Comparison of ENCODE assay signal across 22 mouse cellular contexts in genomic region chr16:14297746-14298145, GRCm38 (mm10). TPM values are rescaled to one million over a fixed set of nuclear protein-coding genes. Genes with fewer than 3 reads are reported as not detected.
DNase-seq lines count a peak whose midpoint lies in the region; ATAC-seq and TF ChIP-seq lines count a peak whose summit lies in the region.
"Had no signal": no experiment of that assay in that cellular context is flagged by ENCODE, and none has a peak within 500 bp of the region (broad histone marks: within the 10 kb centered on the region; RNA-seq: fewer than 3 reads in every experiment).

No protein-coding gene starts in this region.

- no peaks in the 10 kb centered on the region for H3K9me3 ChIP-seq in forebrain, embryonic 15.5 days
- no peaks in the 10 kb centered on the region for H3K9me3 ChIP-seq in forebrain, embryonic 14.5 days (replicated peaks; ENCODE audit: control insufficient read depth, low read length)
- no peaks in the 10 kb centered on the region for H3K9me3 ChIP-seq in midbrain, embryonic 11.5 days (ENCODE audit: control insufficient read depth, low read length)
- no peaks in the 10 kb centered on the region for H3K9me3 ChIP-seq in midbrain, postnatal 0 days (ENCODE audit: low read length)
- no peaks in the 10 kb centered on the region for H3K9me3 ChIP-seq in liver, postnatal 0 days (ENCODE audit: low read length)
- H3K9me3 ChIP-seq: embryonic facial prominence, embryonic 12.5 days; G1E; heart, embryonic 10.5 days; hindbrain, embryonic 13.5 days had no signal

- no peak for TF ChIP-seq EP300 in liver, postnatal 0 days (IDR thresholded peaks at IDR 0.05; ENCODE audit: low read depth)

- H3K4me3 ChIP-seq in forebrain, embryonic 15.5 days: no peak overlapping the region
- no peak overlapping the region for H3K4me3 ChIP-seq in forebrain, embryonic 14.5 days (ENCODE audit: low read depth, low read length)
- no peak overlapping the region for H3K4me3 ChIP-seq in layer of hippocampus, adult 2 months
- no peak overlapping the region for H3K4me3 ChIP-seq in midbrain, embryonic 11.5 days (ENCODE audit: low read depth, low read length)
- no peak overlapping the region for H3K4me3 ChIP-seq in midbrain, postnatal 0 days (ENCODE audit: low read depth, low read length)
- no peak overlapping the region for H3K4me3 ChIP-seq in liver, postnatal 0 days (ENCODE audit: low read depth, low read length)
- H3K4me3 ChIP-seq: embryonic facial prominence, embryonic 12.5 days; heart, embryonic 10.5 days; hindbrain, embryonic 13.5 days had no signal

- H3K9ac ChIP-seq in forebrain, embryonic 15.5 days (replicated peaks): no peak overlapping the region
- H3K9ac ChIP-seq in forebrain, embryonic 14.5 days (ENCODE audit: low read length): no peak overlapping the region
- no peak overlapping the region for H3K9ac ChIP-seq in midbrain, embryonic 11.5 days (ENCODE audit: low read length)
- no peak overlapping the region for H3K9ac ChIP-seq in midbrain, postnatal 0 days (replicated peaks; ENCODE audit: low read length, poor library complexity, severe bottlenecking)
- H3K9ac ChIP-seq in liver, postnatal 0 days (replicated peaks): no peak overlapping the region
- H3K9ac ChIP-seq: embryonic facial prominence, embryonic 12.5 days; hindbrain, embryonic 13.5 days had no signal

- ATAC-seq in forebrain, embryonic 15.5 days (replicated peaks): no peak
- no peak for ATAC-seq in forebrain, embryonic 14.5 days
- ATAC-seq in midbrain, embryonic 11.5 days (ENCODE audit: low FRiP score): no peak
- no peak for ATAC-seq in midbrain, postnatal 0 days (ENCODE audit: low FRiP score)
- ATAC-seq in liver, postnatal 0 days: no peak
- ATAC-seq: CD4-positive, CD25-positive, alpha-beta regulatory T cell, adult 4 months had no signal

- 89% methylated on average over 4 of the region's 4 CpGs for WGBS in forebrain, embryonic 15.5 days
- 92% methylated on average over 4 of the region's 4 CpGs for WGBS in forebrain, embryonic 14.5 days
- WGBS in midbrain, embryonic 11.5 days: 91% methylated on average over 4 of the region's 4 CpGs
- WGBS in midbrain, postnatal 0 days: 89% methylated on average over 4 of the region's 4 CpGs
- WGBS in liver, postnatal 0 days (ENCODE audit: insufficient replicate concordance): 91% methylated on average over 4 of the region's 4 CpGs

- peaks cover 32% of the 10 kb centered on the region for H3K36me3 ChIP-seq in forebrain, embryonic 15.5 days
- peaks cover 43% of the 10 kb centered on the region for H3K36me3 ChIP-seq in forebrain, embryonic 14.5 days (ENCODE audit: control insufficient read depth, insufficient read depth, low read length)
- peaks cover 11% of the 10 kb centered on the region; the same call in 1 of the 2 replicates for H3K36me3 ChIP-seq in midbrain, embryonic 11.5 days (ENCODE audit: control insufficient read depth, insufficient read depth, low read length)
- peaks cover 11% of the 10 kb centered on the region; the same call in 1 of the 2 replicates for H3K36me3 ChIP-seq in midbrain, postnatal 0 days (ENCODE audit: insufficient read depth, low read length)
- peaks cover 22% of the 10 kb centered on the region for H3K36me3 ChIP-seq in liver, postnatal 0 days (replicated peaks; ENCODE audit: insufficient read depth, low read length)

- no peaks in the 10 kb centered on the region; the same call in 1 of the 2 replicates for H3K27me3 ChIP-seq in forebrain, embryonic 15.5 days
- H3K27me3 ChIP-seq in forebrain, embryonic 14.5 days (replicated peaks; ENCODE audit: control insufficient read depth, insufficient read depth, low read length): no peaks in the 10 kb centered on the region
- peaks cover 1% of the 10 kb centered on the region for H3K27me3 ChIP-seq in midbrain, embryonic 11.5 days (ENCODE audit: control insufficient read depth, insufficient read depth, low read length)
- peaks cover 2% of the 10 kb centered on the region; the same call in 1 of the 2 replicates for H3K27me3 ChIP-seq in midbrain, postnatal 0 days (ENCODE audit: insufficient read depth, low read length)
- peaks cover 3% of the 10 kb centered on the region; the same call in 1 of the 2 replicates for H3K27me3 ChIP-seq in liver, postnatal 0 days (ENCODE audit: insufficient read depth, low read length)

- no peak overlapping the region for H3K4me2 ChIP-seq in forebrain, embryonic 15.5 days (replicated peaks)
- no peak overlapping the region for H3K4me2 ChIP-seq in forebrain, embryonic 14.5 days (ENCODE audit: low read length)
- H3K4me2 ChIP-seq in midbrain, embryonic 11.5 days: no peak overlapping the region
- no peak overlapping the region for H3K4me2 ChIP-seq in midbrain, postnatal 0 days (ENCODE audit: low read depth, low read length, poor library complexity, severe bottlenecking)
- H3K4me2 ChIP-seq in liver, postnatal 0 days (ENCODE audit: low read depth, low read length): no peak overlapping the region
- H3K4me2 ChIP-seq: embryonic facial prominence, embryonic 12.5 days; hindbrain, embryonic 13.5 days had no signal

- peaks cover 3% of the 10 kb centered on the region for H3K4me1 ChIP-seq in forebrain, embryonic 15.5 days
- H3K4me1 ChIP-seq in forebrain, embryonic 14.5 days (ENCODE audit: control insufficient read depth, insufficient read depth, low read length): 0 out of 2 replicates have a peak, but pooled peaks cover 1% of the 10 kb centered on the region
- H3K4me1 ChIP-seq in midbrain, embryonic 11.5 days (ENCODE audit: control insufficient read depth, insufficient read depth, low read length): no peaks in the 10 kb centered on the region
- H3K4me1 ChIP-seq in midbrain, postnatal 0 days (ENCODE audit: insufficient read depth, low read length): no peaks in the 10 kb centered on the region
- no peaks in the 10 kb centered on the region for H3K4me1 ChIP-seq in liver, postnatal 0 days (ENCODE audit: insufficient read depth)
- H3K4me1 ChIP-seq: heart, embryonic 10.5 days; hindbrain, embryonic 13.5 days had no signal

- peak overlapping the region; percentile 53; the same call in 1 of the 2 replicates for H3K27ac ChIP-seq in forebrain, embryonic 15.5 days (replicated peaks)
- H3K27ac ChIP-seq in forebrain, embryonic 14.5 days (ENCODE audit: low read depth, low read length): no peak overlapping the region
- H3K27ac ChIP-seq in layer of hippocampus, adult 2 months: peak overlapping the region; percentile 53; the same call in 1 of the 2 replicates
- H3K27ac ChIP-seq in midbrain, embryonic 11.5 days (ENCODE audit: low read depth, low read length): no peak overlapping the region
- no peak overlapping the region for H3K27ac ChIP-seq in midbrain, postnatal 0 days (ENCODE audit: low read depth, low read length)
- no peak overlapping the region for H3K27ac ChIP-seq in liver, postnatal 0 days (ENCODE audit: low read depth)
- H3K27ac ChIP-seq: embryonic facial prominence, embryonic 12.5 days; heart, embryonic 10.5 days; hindbrain, embryonic 13.5 days had no signal

- DNase-seq in forebrain, embryonic 14.5 days (ENCODE audit: low spot score): no peak
- DNase-seq in layer of hippocampus, adult 2 months (ENCODE audit: low spot score in 2 of 2): no peak
- DNase-seq in layer of hippocampus, adult 9-11 months: no peak
- DNase-seq in midbrain, embryonic 11.5 days (ENCODE audit: low spot score, missing footprints): peak; percentile 67
- no peak for DNase-seq in midbrain, postnatal 0 days (ENCODE audit: low spot score)
- no peak for DNase-seq in adrenal gland, adult (ENCODE audit: inconsistent age in 2 of 2, low spot score in 1 of 2)
- DNase-seq in liver, postnatal 0 days: no peak
- DNase-seq: adrenal gland, postnatal 10 days; B cell, adult 2 months; cerebellum, adult 11 months; cerebellum, adult 8-10 months; cerebellum, postnatal 14 days; gastrocnemius, postnatal 36 days; heart, adult 18-20 months; heart, postnatal 14 days had no signal

- no peak; the same call in 1 of the 2 replicates for TF ChIP-seq CTCF in layer of hippocampus, adult 2 months (conservative IDR thresholded peaks at IDR 0.05)
- TF ChIP-seq CTCF in midbrain, postnatal 0 days (IDR thresholded peaks at IDR 0.05): no peak
- TF ChIP-seq CTCF in liver, postnatal 0 days (IDR thresholded peaks at IDR 0.05; ENCODE audit: low read depth): no peak

RNA-seq across cellular contexts. Expression of gene Myh11, which starts 6.6 kb away (rescaled TPM):
- polyA plus RNA-seq in forebrain, embryonic 15.5 days (2015; fragmentation: Nextera tagmentation; extraction: Ambion mirVana): 0.25 and 0.28 TPM in 2 replicates
- 0.28 and 0.40 TPM in 2 replicates for polyA plus RNA-seq in forebrain, embryonic 14.5 days (2014; fragmentation: Nextera tagmentation; extraction: Ambion mirVana)
- 1 to 10 TPM; 4.7 to 7.0 TPM for total RNA-seq in layer of hippocampus, adult 2 months (2021)
- polyA plus RNA-seq in midbrain, embryonic 11.5 days (2014; fragmentation: Nextera tagmentation; extraction: Ambion mirVana): 0.18 and 0.26 TPM in 2 replicates
- total RNA-seq in midbrain, postnatal 0 days (2014; rRNA removed): 0.82 and 1.9 TPM in 2 replicates
- 0.62 and 0.66 TPM in 2 replicates for polyA plus RNA-seq in midbrain, postnatal 0 days (2015; fragmentation: Nextera tagmentation; extraction: Ambion mirVana)
- 0.36 TPM in 2 replicates for polyA plus RNA-seq in liver, postnatal 0 days (2015; fragmentation: Nextera tagmentation; extraction: Ambion mirVana)
- total RNA-seq: hematopoietic stem cell, adult 5-6 weeks had no signal
- polyA plus RNA-seq: CD4-positive, CD25-positive, alpha-beta regulatory T cell, adult 4 months had no signal

RNA-seq across cellular contexts. Expression of gene Fopnl, which starts 19.5 kb away (rescaled TPM):
- polyA plus RNA-seq in forebrain, embryonic 15.5 days (2015; fragmentation: Nextera tagmentation; extraction: Ambion mirVana): 202 and 206 TPM in 2 replicates
- polyA plus RNA-seq in forebrain, embryonic 14.5 days (2014; fragmentation: Nextera tagmentation; extraction: Ambion mirVana): 216 and 234 TPM in 2 replicates
- total RNA-seq in layer of hippocampus, adult 2 months (2021): 10 to 100 TPM; 43.7 to 50.9 TPM
- polyA plus RNA-seq in midbrain, embryonic 11.5 days (2014; fragmentation: Nextera tagmentation; extraction: Ambion mirVana): 174 and 194 TPM in 2 replicates
- total RNA-seq in midbrain, postnatal 0 days (2014; rRNA removed): 114 and 124 TPM in 2 replicates
- 212 and 217 TPM in 2 replicates for polyA plus RNA-seq in midbrain, postnatal 0 days (2015; fragmentation: Nextera tagmentation; extraction: Ambion mirVana)
- 40.7 and 45.1 TPM in 2 replicates for polyA plus RNA-seq in liver, postnatal 0 days (2015; fragmentation: Nextera tagmentation; extraction: Ambion mirVana)

Comparison
In these comparisons a context has a peak if more than half of its experiments do, and no peak if none do; other contexts are left out.
1. H3K27ac ChIP-seq: peak in forebrain, embryonic 15.5 days (single experiment) and layer of hippocampus, adult 2 months (single experiment); none in forebrain, embryonic 14.5 days (single experiment), midbrain, embryonic 11.5 days (single experiment), midbrain, postnatal 0 days (single experiment) and liver, postnatal 0 days (single experiment).